Mouse (Mus musculus) hematopoietic multipotent progenitor cell, adult 10-12 weeks (in vitro differentiated cells): Measurements from ENCODE around the gene Sap30l. TPM values are rescaled to one million over a fixed set of nuclear protein-coding genes. Genes with fewer than 3 reads are reported as not detected.

Experiments used
- polyA plus RNA-seq: library from polyadenylated mRNA; stranded (reverse); fragments of >175 nt; gene quantifications from 2 replicates; pipeline ENCODE4 v1.2.3, GENCODE M21; 2012; ENCODE audit warnings: low replicate concordance

Gene Sap30l
- 35.1 and 69.2 TPM in 2 replicates for polyA plus RNA-seq

GRCm38 (mm10) chr11:57800971-57801765 is at the start of gene Sap30l:
TSS of gene Sap30l (plus strand) at chr11:57801637.

DNA sequence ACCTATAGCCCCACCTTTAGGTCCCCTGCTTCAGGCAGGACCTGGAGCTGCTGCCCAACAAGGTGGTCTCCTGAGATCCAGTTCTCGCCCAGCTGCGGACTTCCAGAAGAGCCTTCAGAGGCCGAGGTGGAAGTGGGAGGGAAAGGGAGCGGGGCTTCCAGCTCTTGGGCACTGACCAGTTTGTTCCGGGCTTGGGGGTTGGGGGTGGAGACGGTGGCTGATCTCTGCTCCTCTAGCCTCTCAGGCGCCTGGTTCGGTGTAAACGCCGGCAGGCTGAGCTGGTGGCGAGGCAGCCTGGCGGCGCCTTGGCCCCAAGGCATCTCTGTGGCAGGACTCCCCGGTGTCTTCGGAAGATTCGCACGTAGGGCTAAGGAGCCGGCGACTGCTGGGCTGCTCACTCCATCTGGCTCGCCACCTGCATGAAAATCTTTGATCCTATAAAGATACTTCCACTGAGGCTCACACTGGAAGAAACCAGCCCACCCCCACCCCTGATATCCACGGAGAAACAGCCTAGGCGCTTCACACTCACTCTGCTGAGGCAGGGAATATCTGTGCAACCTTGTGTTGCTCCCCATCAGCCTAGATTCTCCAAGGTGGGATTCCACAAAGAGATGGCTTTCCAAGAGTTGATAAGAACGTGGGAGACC is 31.2 kb downstream of the Sap30l start, which contains the start of gene Hand1:
Gene Hand1, minus strand, starts transcription at position 267 of the 650 bp plus-strand sequence.

Other genes starting within 250 kb of the Sap30l start
- gene Galnt10, start 156.2 kb upstream of the Sap30l start, polyA plus RNA-seq, result 10.8 and 20.3 TPM in 2 replicates
- not detected in 2 replicates for gene Hand1, start 31.2 kb downstream of the Sap30l start, polyA plus RNA-seq
- gene Larp1, start 207.4 kb downstream of the Sap30l start, polyA plus RNA-seq, result 50.8 and 54.3 TPM in 2 replicates